Comparison of ENCODE assay signal across 16 mouse cellular contexts in genomic region chr15:27817096-27817495, GRCm38 (mm10).
DNase-seq lines count a peak whose midpoint lies in the region; ATAC-seq lines count a peak whose summit lies in the region.
"Had no signal": no experiment of that assay in that cellular context is flagged by ENCODE, and none has a peak within 500 bp of the region (broad histone marks: within the 10 kb centered on the region; RNA-seq: fewer than 3 reads in every experiment).

No protein-coding gene starts in this region.

- H3K4me3 ChIP-seq in hindbrain, embryonic 13.5 days = no peak overlapping the region
- no peak overlapping the region for H3K4me3 ChIP-seq in hindbrain, embryonic 10.5 days
- H3K4me3 ChIP-seq: embryonic facial prominence, embryonic 12.5 days; heart, embryonic 15.5 days; hindbrain, embryonic 15.5 days; myocyte had no signal

- H3K36me3 ChIP-seq in hindbrain, embryonic 13.5 days = peaks cover 98% of the 10 kb centered on the region
- peaks cover 100% of the 10 kb centered on the region for H3K36me3 ChIP-seq in hindbrain, embryonic 10.5 days

- no peak overlapping the region for H3K4me2 ChIP-seq in hindbrain, embryonic 13.5 days
- H3K4me2 ChIP-seq: embryonic facial prominence, embryonic 12.5 days; heart, embryonic 15.5 days; hindbrain, embryonic 15.5 days; midbrain, embryonic 11.5 days had no signal

- no peak for ATAC-seq in hindbrain, embryonic 13.5 days (ENCODE audit: low FRiP score)

- WGBS in hindbrain, embryonic 13.5 days = 75% methylated on average over 10 of the region's 10 CpGs
- 88% methylated on average over 10 of the region's 10 CpGs for WGBS in hindbrain, embryonic 10.5 days

- H3K4me1 ChIP-seq in hindbrain, embryonic 13.5 days (replicated peaks) = peaks cover 10% of the 10 kb centered on the region; the same call in 1 of the 2 replicates
- H3K4me1 ChIP-seq in hindbrain, embryonic 10.5 days (replicated peaks) = no peaks in the 10 kb centered on the region
- H3K4me1 ChIP-seq: heart, embryonic 15.5 days had no signal

- H3K9ac ChIP-seq in hindbrain, embryonic 13.5 days = no peak overlapping the region
- H3K9ac ChIP-seq: embryonic facial prominence, embryonic 12.5 days; heart, embryonic 15.5 days; hindbrain, embryonic 15.5 days had no signal

- peak overlapping the region; percentile 40; the same call in 1 of the 2 replicates for H3K27ac ChIP-seq in hindbrain, embryonic 13.5 days
- no peak overlapping the region for H3K27ac ChIP-seq in hindbrain, embryonic 10.5 days
- H3K27ac ChIP-seq: embryonic facial prominence, embryonic 12.5 days; heart, embryonic 15.5 days; hindbrain, embryonic 15.5 days; stomach, postnatal 0 days had no signal

- DNase-seq in hindbrain, embryonic 10.5 days (ENCODE audit: low spot score) = no peak
- peak; percentile 45 to 57 for DNase-seq in layer of hippocampus, adult 8-10 months (ENCODE audit: low spot score in 2 of 2)
- DNase-seq in layer of hippocampus, postnatal 25 days (ENCODE audit: extremely low spot score in 1 of 2, low spot score in 1 of 2) = no peak
- peak; percentile 82 for DNase-seq in cerebellum, adult 11-12 months
- DNase-seq in cerebellum, postnatal 25 days = peak; percentile 71 to 78
- DNase-seq in urinary bladder, postnatal 10 days (ENCODE audit: low spot score) = no peak
- DNase-seq: B cell, adult 2 months; lung, postnatal 36 days; thymus, postnatal 36 days had no signal

- no peaks in the 10 kb centered on the region for H3K9me3 ChIP-seq in hindbrain, embryonic 13.5 days
- H3K9me3 ChIP-seq in hindbrain, embryonic 10.5 days = no peaks in the 10 kb centered on the region
- H3K9me3 ChIP-seq: embryonic facial prominence, embryonic 12.5 days; heart, embryonic 15.5 days; hindbrain, embryonic 15.5 days had no signal

- H3K27me3 ChIP-seq in hindbrain, embryonic 13.5 days = no peaks in the 10 kb centered on the region
- H3K27me3 ChIP-seq in hindbrain, embryonic 10.5 days (ENCODE audit: insufficient read depth, poor library complexity, severe bottlenecking) = peaks cover 8% of the 10 kb centered on the region; the same call in 1 of the 2 replicates
- H3K27me3 ChIP-seq: embryonic facial prominence, embryonic 12.5 days; heart, embryonic 15.5 days; hindbrain, embryonic 15.5 days had no signal

Comparison
In these comparisons a context has a peak if more than half of its experiments do, and no peak if none do; other contexts are left out.
1. DNase-seq: peak in layer of hippocampus, adult 8-10 months (2 of 2), cerebellum, adult 11-12 months (single experiment) and cerebellum, postnatal 25 days (2 of 2); none in hindbrain, embryonic 10.5 days (single experiment), layer of hippocampus, postnatal 25 days (0 of 2) and urinary bladder, postnatal 10 days (single experiment).